Mouse (Mus musculus) ES-Bruce4 (cell line): ENCODE measurements around the gene Adora2a. TPM values are rescaled to one million over a fixed set of nuclear protein-coding genes. Genes with fewer than 3 reads are reported as not detected.

ENCODE experiments used
- H3K27ac ChIP-seq: 2 replicates; pipeline ENCODE4 v1.5.1; 2012; ENCODE audit warnings: low read length, inconsistent platforms; ENCODE audit not compliant: insufficient read depth
- H3K27me3 ChIP-seq: 2 replicates; pipeline ENCODE4 v1.6.1; 2012; ENCODE audit warnings: mild to moderate bottlenecking, low read length, inconsistent platforms; ENCODE audit not compliant: control insufficient read depth, poor library complexity, insufficient read depth, severe bottlenecking
- H3K36me3 ChIP-seq: 2 replicates; pipeline ENCODE4 v1.6.1; 2012; ENCODE audit warnings: inconsistent platforms, mild to moderate bottlenecking, low read length, moderate library complexity; ENCODE audit not compliant: control insufficient read depth, poor library complexity, insufficient read depth, severe bottlenecking
- H3K4me1 ChIP-seq: one replicate; pipeline ENCODE4 v1.8.1; 2011; ENCODE audit warnings: low read length; ENCODE audit not compliant: control insufficient read depth, insufficient read depth
- H3K4me3 ChIP-seq: 2 replicates; pipeline ENCODE4 v1.5.1; 2011; ENCODE audit warnings: low read depth, mild to moderate bottlenecking, low read length
- H3K9ac ChIP-seq: 2 replicates; pipeline ENCODE4 v1.6.1; 2012; ENCODE audit warnings: low read depth, mild to moderate bottlenecking, inconsistent platforms; ENCODE audit not compliant: poor library complexity, severe bottlenecking
- H3K9me3 ChIP-seq: replicated peaks from 2 replicates; pipeline ENCODE4 v1.6.1; 2012; ENCODE audit warnings: mild to moderate bottlenecking, low read length, inconsistent platforms; ENCODE audit not compliant: control insufficient read depth, poor library complexity, insufficient read depth, severe bottlenecking
- CTCF ChIP-seq: IDR thresholded peaks from one replicate; pipeline ENCODE4 v1.8.1; 2011; ENCODE audit warnings: low read depth, low read length
- EP300 ChIP-seq: IDR thresholded peaks from 2 replicates; pipeline ENCODE4 v1.6.1; 2011; ENCODE audit warnings: low read depth, low read length; ENCODE audit not compliant: insufficient read depth
- POLR2A ChIP-seq: IDR thresholded peaks from one replicate; pipeline ENCODE4 v1.8.1; 2011; ENCODE audit warnings: low read length; ENCODE audit not compliant: insufficient read depth
- polyA plus RNA-seq: library from polyadenylated mRNA; stranded (reverse); fragments of >200 nt; gene quantifications from 2 replicates; pipeline ENCODE4 v1.2.4, GENCODE M21; 2011; ENCODE audit warnings: low read depth; ENCODE audit not compliant: missing spikeins, insufficient read depth, insufficient read length

The Adora2a gene
- polyA plus RNA-seq, 1 experiment = 0.22 TPM

DNA sequence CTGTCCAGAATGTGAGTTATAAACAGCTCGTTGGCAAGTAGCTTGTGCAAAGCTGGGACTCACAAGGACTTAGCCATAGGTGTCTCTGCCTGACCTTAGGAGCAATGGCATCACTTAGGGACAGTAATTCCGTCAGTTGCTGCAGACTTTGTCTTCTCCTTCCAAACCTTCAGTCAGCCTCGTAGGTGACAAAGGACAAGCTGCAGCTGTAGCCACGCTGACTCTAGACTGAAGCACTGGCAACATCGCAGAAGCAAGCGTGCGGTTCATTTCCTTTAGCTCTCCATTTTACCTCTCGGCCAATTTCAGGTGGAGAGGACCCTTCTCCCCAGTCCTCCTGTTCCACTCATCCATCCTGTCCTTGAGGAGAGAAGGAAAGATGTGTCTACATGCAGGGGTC, 7.3 kb downstream of the Adora2a start:
- Histone ChIP-seq H3K36me3 (no peaks in the 10 kb centered on the region), H3K27ac (no peak overlapping the region), H3K9ac (no peak overlapping the region), H3K4me3 (no peak overlapping the region), H3K4me1 (no peaks in the 10 kb centered on the region), H3K27me3 (no peaks in the 10 kb centered on the region), H3K9me3 (no peaks in the 10 kb centered on the region)
- TF ChIP-seq EP300 (no peak), POLR2A (no peak), CTCF (no peak)

DNA sequence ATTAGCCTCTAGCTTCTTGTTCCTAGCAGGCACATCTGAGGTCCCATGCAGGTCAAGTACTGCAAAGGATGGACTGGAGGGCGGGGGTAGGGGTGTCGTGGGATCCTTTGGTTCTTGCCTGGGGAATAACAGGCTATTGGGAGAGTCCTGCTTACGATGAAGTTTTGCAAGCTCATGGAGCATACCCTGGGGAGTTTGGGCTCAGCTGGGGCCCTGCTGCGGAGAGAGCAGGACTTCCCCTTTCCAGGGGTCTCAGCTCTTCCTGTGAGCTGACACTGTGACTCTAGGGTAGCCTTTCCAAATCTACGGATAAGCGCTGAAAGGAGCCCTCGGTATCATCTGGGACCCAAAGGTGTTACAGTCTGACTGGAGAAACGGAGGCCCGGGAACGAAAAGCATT, 7.7 kb downstream of the Adora2a start:
- Histone ChIP-seq H3K9me3 (no peaks in the 10 kb centered on the region), H3K27ac (no peak overlapping the region), H3K4me1 (no peaks in the 10 kb centered on the region), H3K9ac (no peak overlapping the region), H3K36me3 (no peaks in the 10 kb centered on the region), H3K27me3 (no peaks in the 10 kb centered on the region), H3K4me3 (no peak overlapping the region)
- TF ChIP-seq POLR2A = no peak
- TF ChIP-seq CTCF = no peak
- no peak for TF ChIP-seq EP300

DNA sequence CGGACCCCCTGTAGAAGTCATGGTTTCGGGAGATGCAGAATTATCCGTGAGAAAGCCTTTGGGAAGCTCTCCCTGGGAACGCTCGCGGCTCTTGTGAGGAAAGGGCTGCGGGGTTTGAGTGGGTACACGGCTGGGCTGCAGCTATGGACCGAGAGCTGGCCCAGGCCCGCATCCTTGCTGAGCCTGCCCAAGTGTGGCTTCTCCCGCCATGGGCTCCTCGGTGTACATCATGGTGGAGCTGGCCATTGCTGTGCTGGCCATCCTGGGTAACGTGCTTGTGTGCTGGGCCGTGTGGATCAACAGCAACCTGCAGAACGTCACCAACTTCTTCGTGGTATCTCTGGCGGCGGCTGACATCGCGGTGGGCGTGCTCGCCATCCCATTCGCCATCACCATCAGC, 9.1 kb downstream of the Adora2a start:
- TF ChIP-seq CTCF (no peak), POLR2A (no peak), EP300 (no peak)

DNA sequence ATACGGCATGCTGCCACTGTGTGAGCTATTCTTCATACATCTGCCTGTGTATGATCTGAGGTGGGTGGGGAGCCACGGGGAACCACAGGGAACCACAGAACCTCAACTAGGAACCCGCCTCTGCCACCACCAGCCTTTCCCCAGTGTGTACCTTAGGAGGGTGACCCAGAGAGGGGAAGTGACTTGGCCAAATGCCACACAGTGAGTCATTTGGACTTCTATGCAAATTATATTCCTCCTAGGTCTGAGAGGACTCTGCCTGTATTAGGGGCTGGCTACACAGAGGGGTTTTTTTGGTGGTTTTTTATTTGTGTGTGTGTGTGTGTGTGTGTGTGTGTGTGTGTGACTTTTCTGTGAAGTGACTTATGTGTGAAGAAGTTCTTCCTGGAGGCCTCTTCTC, 9.9 kb downstream of the Adora2a start:
- TF ChIP-seq CTCF (no peak), POLR2A (no peak), EP300 (no peak)

More for the DNA sequence above, 9.1 kb downstream of the Adora2a start:
- Histone ChIP-seq H3K4me3 (no peak overlapping the region), H3K4me1 (no peaks in the 10 kb centered on the region), H3K9me3 (no peaks in the 10 kb centered on the region), H3K9ac (no peak overlapping the region), H3K36me3 (no peaks in the 10 kb centered on the region), H3K27ac (no peak overlapping the region), H3K27me3 (no peaks in the 10 kb centered on the region)

DNA sequence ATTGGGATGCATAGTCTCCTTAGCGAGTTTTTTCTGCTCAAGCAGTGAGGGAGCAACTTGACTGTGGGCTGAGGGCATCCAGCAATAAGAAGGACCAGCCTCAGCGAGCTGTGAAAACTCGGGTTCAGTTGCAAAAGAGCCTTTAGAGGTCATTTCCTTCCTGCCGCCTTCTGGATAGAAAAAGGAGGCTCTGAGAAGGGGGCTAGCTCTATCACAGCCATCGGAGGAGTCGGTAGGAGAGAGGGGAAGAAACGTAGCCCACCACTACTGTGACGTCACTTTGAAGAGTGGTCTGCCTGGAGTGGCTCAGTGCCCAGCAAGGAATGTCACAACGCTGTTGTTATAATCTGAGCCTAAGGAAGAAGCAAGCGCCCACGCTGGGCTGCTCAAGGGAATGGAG, 10.4 kb downstream of the Adora2a start:
- Histone ChIP-seq H3K27ac (no peak overlapping the region), H3K9me3 (no peaks in the 10 kb centered on the region), H3K9ac (no peak overlapping the region), H3K36me3 (no peaks in the 10 kb centered on the region), H3K4me1 (no peaks in the 10 kb centered on the region), H3K4me3 (no peak overlapping the region), H3K27me3 (no peaks in the 10 kb centered on the region)
- no peak for TF ChIP-seq EP300
- TF ChIP-seq CTCF = no peak
- TF ChIP-seq POLR2A = no peak

More for the DNA sequence above, 9.9 kb downstream of the Adora2a start:
- H3K36me3 ChIP-seq = no peaks in the 10 kb centered on the region
- H3K4me3 ChIP-seq = no peak overlapping the region
- H3K9me3 ChIP-seq = no peaks in the 10 kb centered on the region
- H3K27ac ChIP-seq = no peak overlapping the region
- no peaks in the 10 kb centered on the region for H3K27me3 ChIP-seq
- H3K4me1 ChIP-seq = no peaks in the 10 kb centered on the region
- H3K9ac ChIP-seq = no peak overlapping the region

DNA sequence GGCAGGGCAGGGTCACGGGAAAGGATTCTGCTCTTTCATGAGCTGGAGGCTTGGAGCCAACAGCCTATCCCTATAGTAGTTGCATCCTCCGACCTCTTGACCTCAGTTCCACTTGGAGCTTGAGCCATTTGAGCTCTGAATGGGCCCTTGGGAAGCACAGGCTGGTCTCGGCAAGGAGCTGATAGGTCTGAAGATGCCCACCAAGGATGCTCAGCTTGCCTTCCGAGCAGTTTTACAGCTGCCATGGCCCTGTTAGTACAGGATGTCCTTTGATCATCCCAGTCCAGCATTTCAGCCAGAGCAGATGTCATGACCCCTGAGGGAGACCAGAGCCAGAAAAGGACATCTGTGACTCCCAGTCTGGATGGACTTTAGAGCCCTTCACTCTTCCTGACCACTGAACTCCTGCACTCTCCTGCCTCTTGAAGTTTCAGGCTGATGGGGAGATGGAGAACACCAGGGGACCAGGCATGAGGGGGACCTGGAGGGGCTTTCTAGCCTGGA, 11.6 kb downstream of the Adora2a start:
- Histone ChIP-seq H3K4me3 (no peak overlapping the region), H3K36me3 (no peaks in the 10 kb centered on the region), H3K9ac (no peak overlapping the region), H3K4me1 (no peaks in the 10 kb centered on the region), H3K27me3 (no peaks in the 10 kb centered on the region), H3K27ac (no peak overlapping the region), H3K9me3 (no peaks in the 10 kb centered on the region)
- no peak for TF ChIP-seq EP300
- TF ChIP-seq CTCF = no peak
- no peak for TF ChIP-seq POLR2A

DNA sequence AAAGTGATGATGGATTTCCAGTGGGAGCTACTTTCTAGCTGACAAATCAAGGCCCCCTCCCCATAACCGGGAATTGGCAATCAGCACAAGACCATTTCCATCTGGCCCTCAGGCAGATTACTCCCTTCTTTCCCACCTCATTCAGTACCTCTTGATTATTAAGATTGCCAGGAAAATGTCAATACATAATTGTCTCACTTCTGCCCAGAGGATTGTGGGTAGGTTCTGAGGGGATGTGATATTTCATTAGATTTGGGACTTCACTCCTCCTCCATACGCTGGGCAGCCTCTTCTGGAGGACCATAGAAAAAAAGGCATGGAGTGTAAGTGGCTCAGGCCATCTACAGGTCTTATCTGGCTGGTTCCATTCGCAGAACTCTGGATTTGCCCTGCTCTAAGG, 15.6 kb downstream of the Adora2a start:
- Histone ChIP-seq H3K36me3 (no peaks in the 10 kb centered on the region), H3K9me3 (no peaks in the 10 kb centered on the region), H3K4me1 (no peaks in the 10 kb centered on the region), H3K4me3 (no peak overlapping the region), H3K27ac (no peak overlapping the region), H3K9ac (no peak overlapping the region), H3K27me3 (no peaks in the 10 kb centered on the region)
- TF ChIP-seq POLR2A (no peak), CTCF (no peak), EP300 (no peak)
